Mouse (Mus musculus) G1E (cell line): ENCODE measurements around the gene Eps15l1. TPM values are rescaled to one million over a fixed set of nuclear protein-coding genes. Genes with fewer than 3 reads are reported as not detected.

Experiments used
- ATAC-seq: 2 replicates; pipeline ENCODE4 v1.8.0; 2016; ENCODE audit warnings: mild to moderate bottlenecking; ENCODE audit not compliant: insufficient number of reproducible peaks, poor library complexity, low FRiP score, severe bottlenecking; ENCODE audit errors: extremely low read depth
- DNase-seq: peaks from one replicate; pipeline ENCODE4 v3.0.0; 2012; ENCODE audit warnings: low spot score
- H3K27me3 ChIP-seq: 2 replicates; pipeline ENCODE4 v1.6.1; 2012; ENCODE audit warnings: mild to moderate bottlenecking, low read length, inconsistent platforms; ENCODE audit not compliant: insufficient read depth
- H3K36me3 ChIP-seq: replicated peaks from 2 replicates; pipeline ENCODE3; 2012; ENCODE audit warnings: mild to moderate bottlenecking, inconsistent platforms
- H3K4me1 ChIP-seq: 2 replicates; pipeline ENCODE4 v1.6.1; 2012; ENCODE audit warnings: low read depth, low read length, inconsistent platforms, mixed read lengths; ENCODE audit not compliant: insufficient read depth
- H3K4me3 ChIP-seq: 2 replicates; pipeline ENCODE4 v1.5.1; 2012; ENCODE audit warnings: low read depth, mild to moderate bottlenecking, inconsistent platforms, low read length, moderate library complexity, mixed read lengths
- H3K9me3 ChIP-seq: replicated peaks from 2 replicates; pipeline ENCODE4 v1.6.1; 2012; ENCODE audit warnings: inconsistent platforms
- CTCF ChIP-seq: IDR thresholded peaks from 2 replicates; pipeline ENCODE4 v1.5.1; 2012; ENCODE audit warnings: low read depth, low read length, inconsistent platforms, mixed read lengths
- GATA1 ChIP-seq: IDR thresholded peaks from 2 replicates; pipeline ENCODE4 v1.6.1; 2012; ENCODE audit warnings: borderline replicate concordance, low read length, inconsistent platforms, mixed read lengths
- GATA2 ChIP-seq: IDR thresholded peaks from 2 replicates; pipeline ENCODE4 v1.6.1; 2012; ENCODE audit warnings: low read depth, low read length, inconsistent platforms, borderline replicate concordance
- POLR2AphosphoS5 ChIP-seq: IDR thresholded peaks from 2 replicates; pipeline ENCODE4 v1.6.1; 2012; ENCODE audit warnings: low read depth, low read length, inconsistent platforms; ENCODE audit not compliant: insufficient replicate concordance
- TAL1 ChIP-seq: conservative IDR thresholded peaks from 2 replicates; pipeline ENCODE4 v1.6.1; 2012; ENCODE audit warnings: low read depth, low read length, inconsistent platforms, mixed read lengths
- polyA plus RNA-seq: library from polyadenylated mRNA; stranded (reverse); fragments of >175 nt; gene quantifications from 2 replicates; pipeline ENCODE4 v1.2.3, GENCODE M21; 2012
- total RNA-seq, 2 experiments: library from RNA; stranded (forward) in 1 of 2; stranded (reverse) in 1 of 2; fragments of 200-1000 nt in 1 of 2; fragments of >200 nt in 1 of 2; fragmentation: Nextera tagmentation in 1 of 2; gene quantifications; 2 replicates each; pipeline ENCODE4 v1.2.3; 2014 to 2017

Gene Eps15l1
- total and polyA plus RNA-seq, 3 experiments = 16.7 to 110 (median 37.2) TPM

- no peaks in the 10 kb centered on the region for H3K9me3 ChIP-seq
- peaks cover 5% of the 10 kb centered on the region; the same call in 1 of the 2 replicates for H3K4me1 ChIP-seq
- no peak overlapping the region for H3K4me3 ChIP-seq
- peaks cover 73% of the 10 kb centered on the region for H3K36me3 ChIP-seq
- no peak for ATAC-seq
- H3K27me3 ChIP-seq = no peaks in the 10 kb centered on the region
- TF ChIP-seq POLR2AphosphoS5 (no peak), GATA2 (no peak), GATA1 (no peak), CTCF (no peak), TAL1 (no peak)
- no peak for DNase-seq
These were observed 19.9 kb downstream of the Eps15l1 start for GRCm38 (mm10) chr8:72401381-72401780.

GRCm38 (mm10) chr8:72385737-72386136, 35.5 kb downstream of the Eps15l1 start:
- no peak for TF ChIP-seq GATA1
- Histone ChIP-seq H3K27me3 (no peaks in the 10 kb centered on the region), H3K4me1 (0 out of 2 replicates have a peak, but pooled peaks cover 4% of the 10 kb centered on the region), H3K36me3 (peaks cover 98% of the 10 kb centered on the region), H3K4me3 (no peak overlapping the region), H3K9me3 (no peaks in the 10 kb centered on the region)
- no peak for ATAC-seq
- no peak for DNase-seq

DNA sequence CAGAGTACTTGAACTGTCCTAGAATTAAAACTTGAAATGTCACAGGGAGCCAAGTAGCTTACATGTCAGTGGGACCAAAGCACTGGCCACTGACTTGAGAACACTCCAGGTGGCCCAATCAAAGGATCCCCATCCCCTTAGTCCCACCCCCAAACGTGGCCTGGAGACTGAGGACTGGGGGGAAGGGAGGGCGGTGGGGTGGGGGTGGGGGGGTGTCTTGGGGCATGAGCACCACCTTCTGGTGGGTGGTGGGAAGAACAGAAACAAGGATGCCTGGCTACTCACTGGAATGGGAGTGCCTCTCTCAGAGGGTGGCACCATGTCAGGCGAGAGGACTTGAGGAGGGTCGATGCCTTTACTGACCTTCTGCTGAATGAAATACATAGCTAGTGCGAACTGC, 38.9 kb downstream of the Eps15l1 start:
- TF ChIP-seq GATA2 (no peak), POLR2AphosphoS5 (no peak), TAL1 (no peak), CTCF (no peak), GATA1 (no peak)
- no peak for ATAC-seq
- Histone ChIP-seq H3K27me3 (no peaks in the 10 kb centered on the region), H3K9me3 (no peaks in the 10 kb centered on the region), H3K4me1 (0 out of 2 replicates have a peak, but pooled peaks cover 4% of the 10 kb centered on the region), H3K36me3 (peaks cover 99% of the 10 kb centered on the region), H3K4me3 (no peak overlapping the region)
- DNase-seq = peak; percentile 14

GRCm38 (mm10) chr8:72380656-72381055, 40.6 kb downstream of the Eps15l1 start:
- Histone ChIP-seq H3K9me3 (no peaks in the 10 kb centered on the region), H3K4me3 (no peak overlapping the region), H3K27me3 (no peaks in the 10 kb centered on the region), H3K36me3 (peaks cover 99% of the 10 kb centered on the region), H3K4me1 (0 out of 2 replicates have a peak, but pooled peaks cover 4% of the 10 kb centered on the region)
- TF ChIP-seq GATA2 (no peak), GATA1 (no peak), POLR2AphosphoS5 (no peak), CTCF (no peak), TAL1 (no peak)
- no peak for DNase-seq
- ATAC-seq = no peak

GRCm38 (mm10) chr8:72376900-72377299, 44.4 kb downstream of the Eps15l1 start:
- ATAC-seq (no peak), DNase-seq (no peak)
- TF ChIP-seq POLR2AphosphoS5 = no peak
- TF ChIP-seq TAL1 = no peak
- TF ChIP-seq GATA2 = no peak
- TF ChIP-seq CTCF = no peak
- no peak for TF ChIP-seq GATA1
- Histone ChIP-seq H3K36me3 (peaks cover 97% of the 10 kb centered on the region), H3K4me1 (0 out of 2 replicates have a peak, but pooled peaks cover 2% of the 10 kb centered on the region), H3K27me3 (no peaks in the 10 kb centered on the region), H3K4me3 (no peak overlapping the region), H3K9me3 (no peaks in the 10 kb centered on the region)

DNA sequence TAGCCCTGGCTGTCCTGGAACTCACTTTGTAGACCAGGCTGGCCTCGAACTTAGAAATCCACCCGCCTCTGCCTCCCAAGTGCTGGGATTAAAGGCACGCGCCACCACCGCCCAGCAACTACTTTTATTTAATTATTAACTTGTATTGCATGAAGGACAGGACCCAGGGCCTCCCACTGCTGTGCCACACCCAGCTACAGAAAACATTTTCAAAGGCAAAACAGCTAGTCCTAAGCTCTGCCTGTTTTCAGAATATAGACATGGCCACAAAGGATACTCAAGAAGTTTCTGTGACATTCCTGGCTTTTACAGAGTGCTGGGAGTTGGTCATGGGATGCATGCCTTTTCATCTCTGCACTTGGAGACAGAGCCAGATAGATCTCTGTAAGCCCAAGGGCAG, 45.0 kb downstream of the Eps15l1 start:
- H3K4me1 ChIP-seq = 0 out of 2 replicates have a peak, but pooled peaks cover 2% of the 10 kb centered on the region
- no peaks in the 10 kb centered on the region for H3K27me3 ChIP-seq
- no peaks in the 10 kb centered on the region for H3K9me3 ChIP-seq
- TF ChIP-seq GATA2 (no peak), GATA1 (no peak), POLR2AphosphoS5 (no peak), CTCF (no peak)
- H3K36me3 ChIP-seq = peaks cover 97% of the 10 kb centered on the region
- no peak for DNase-seq
- H3K4me3 ChIP-seq = no peak overlapping the region
- no peak for ATAC-seq

DNA sequence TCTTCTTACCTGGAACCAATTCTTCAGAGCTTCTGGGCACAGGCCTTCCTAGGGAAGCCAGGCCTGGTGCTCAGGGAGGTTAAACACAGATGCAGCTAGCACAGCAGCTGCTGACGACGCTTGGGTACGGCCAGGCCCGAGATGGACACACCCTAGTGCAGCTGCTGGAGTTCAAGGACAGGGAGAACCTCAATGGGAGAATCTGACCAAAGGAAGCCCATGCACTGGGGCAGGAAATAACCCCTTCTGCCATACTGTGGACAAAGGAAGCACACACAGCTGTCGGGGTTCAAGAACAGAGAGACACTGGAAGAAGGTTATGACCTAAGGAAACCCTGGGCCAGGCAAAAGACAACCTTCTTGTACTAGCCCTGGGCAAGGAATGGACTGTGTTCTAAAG, 46.1 kb downstream of the Eps15l1 start:
- H3K27me3 ChIP-seq = no peaks in the 10 kb centered on the region
- ATAC-seq = no peak

More for the DNA sequence above, 46.1 kb downstream of the Eps15l1 start:
- TF ChIP-seq TAL1 (no peak), GATA1 (no peak), POLR2AphosphoS5 (no peak), GATA2 (no peak), CTCF (no peak)
- H3K36me3 ChIP-seq = peaks cover 95% of the 10 kb centered on the region
- H3K4me3 ChIP-seq = no peak overlapping the region
- no peaks in the 10 kb centered on the region for H3K9me3 ChIP-seq
- DNase-seq = no peak
- 0 out of 2 replicates have a peak, but pooled peaks cover 2% of the 10 kb centered on the region for H3K4me1 ChIP-seq
